Mouse (Mus musculus) heart, postnatal 0 days (tissue): Measurements from ENCODE around the gene Agbl4. TPM values are rescaled to one million over a fixed set of nuclear protein-coding genes. Genes with fewer than 3 reads are reported as not detected.

Source experiments
- ATAC-seq: fragments of 200-750 bp; cut with Nextera tagmentation; 2 replicates; pipeline ENCODE4 v1.8.0; 2017; ENCODE audit warnings: low read depth, moderate number of reproducible peaks, moderate library complexity; ENCODE audit not compliant: insufficient read depth
- DNase-seq: peaks from one replicate; pipeline ENCODE4 v3.0.0-alpha.2; 2016; ENCODE audit warnings: low spot score
- H3K27ac ChIP-seq: fragments of 300-500 bp; sonication (generic); 2 replicates; pipeline ENCODE4 v1.5.1; 2014; ENCODE audit warnings: low read depth, mild to moderate bottlenecking
- H3K27me3 ChIP-seq: fragments of 300-500 bp; sonication (generic); 2 replicates; pipeline ENCODE4 v1.6.1; 2014; ENCODE audit warnings: low read length, mixed read lengths; ENCODE audit not compliant: control insufficient read depth, insufficient read depth
- H3K36me3 ChIP-seq: fragments of 300-500 bp; sonication (generic); replicated peaks from 2 replicates; pipeline ENCODE4 v1.6.1; 2014; ENCODE audit warnings: low read length, mixed read lengths; ENCODE audit not compliant: control insufficient read depth, insufficient read depth
- H3K4me1 ChIP-seq: fragments of 300-500 bp; sonication (generic); 2 replicates; pipeline ENCODE4 v1.6.1; 2014; ENCODE audit warnings: antibody characterized with exemption; ENCODE audit not compliant: control insufficient read depth, insufficient read depth
- H3K4me2 ChIP-seq: fragments of 300-500 bp; sonication (generic); 2 replicates; pipeline ENCODE4 v1.6.1; 2014; ENCODE audit warnings: low read depth, mild to moderate bottlenecking, low read length, moderate library complexity
- H3K4me3 ChIP-seq: fragments of 300-500 bp; sonication (generic); 2 replicates; pipeline ENCODE4 v1.5.1; 2014; ENCODE audit warnings: low read depth, low read length
- H3K9ac ChIP-seq: fragments of 300-500 bp; sonication (generic); replicated peaks from 2 replicates; pipeline ENCODE4 v1.6.1; 2014; ENCODE audit warnings: low read depth, low read length, mixed read lengths
- H3K9me3 ChIP-seq: fragments of 300-500 bp; sonication (generic); replicated peaks from 2 replicates; pipeline ENCODE4 v1.6.1; 2016; ENCODE audit warnings: low read length; ENCODE audit not compliant: control insufficient read depth
- CTCF ChIP-seq: IDR thresholded peaks from 2 replicates; pipeline ENCODE4 v1.5.1; 2016; ENCODE audit warnings: antibody characterized with exemption, control low read depth, low read depth
- EP300 ChIP-seq: IDR thresholded peaks from 2 replicates; pipeline ENCODE4 v1.6.1; 2016; ENCODE audit warnings: antibody characterized with exemption, low read depth
- WGBS: fragments of 180-500 bp; shearing (Covaris S2); extraction: QIAGEN DNeasy Blood & Tissue Kit; methylation state at CpG from one replicate; pipeline ENCODE4 v1.1.7; 2014; 5-methylcytosine and 5-hydroxymethylcytosine counted together
- polyA plus RNA-seq: library from polyadenylated mRNA; unstranded; fragments of >200 nt; fragmentation: Nextera tagmentation; extraction: Ambion mirVana; gene quantifications from 2 replicates; pipeline ENCODE4 v1.2.1, GENCODE M21; 2015
- total RNA-seq: library from RNA; depleted of rRNA; stranded (reverse); fragments of >200 nt; gene quantifications from 2 replicates; pipeline ENCODE4 v1.2.3, GENCODE M21; 2014; ENCODE audit warnings: low replicate concordance; rRNA removed

Gene Agbl4
- total RNA-seq = 0.50 TPM in 1 of 2 replicates, not detected in the other
- polyA plus RNA-seq = 0.55 and 0.60 TPM in 2 replicates

GRCm38 (mm10) chr4:110397618-110398045 lies at the start of gene Agbl4:
Agbl4 (plus strand) TSS chr4:110397661.
- H3K9ac ChIP-seq = peak within 1 kb of the TSS; percentile 36; the same call in 1 of the 2 replicates
- H3K9me3 ChIP-seq = no peaks in the 10 kb centered on the region
- H3K36me3 ChIP-seq = no peaks in the 10 kb centered on the region
- no peak for TF ChIP-seq EP300
- TF ChIP-seq CTCF = no peak
- DNase-seq (peak; percentile 46), ATAC-seq (peak; percentile 83)
- H3K4me1 ChIP-seq = no peaks in the 10 kb centered on the region
- 1% methylated on average over 27 of the region's 27 CpGs for WGBS
- H3K4me3 ChIP-seq = peak within 1 kb of the TSS; percentile 53
- no peaks in the 10 kb centered on the region for H3K27me3 ChIP-seq
- H3K4me2 ChIP-seq = peak within 1 kb of the TSS; percentile 57
- no peak within 1 kb of the TSS for H3K27ac ChIP-seq

GRCm38 (mm10) chr4:110350856-110351177 lies 46.6 kb upstream of the Agbl4 start:
- Histone ChIP-seq H3K9ac (peak overlapping the region; percentile 52), H3K27me3 (no peaks in the 10 kb centered on the region), H3K4me3 (peak overlapping the region; percentile 74), H3K4me1 (no peaks in the 10 kb centered on the region), H3K9me3 (no peaks in the 10 kb centered on the region), H3K36me3 (no peaks in the 10 kb centered on the region), H3K4me2 (peak overlapping the region; percentile 94), H3K27ac (no peak overlapping the region)
- WGBS = 9% methylated on average over 6 of the region's 6 CpGs
- no peak; the same call in 1 of the 2 replicates for ATAC-seq
- no peak for DNase-seq
- TF ChIP-seq EP300 = no peak

- H3K4me2 ChIP-seq = peak within 1 kb of the TSS; percentile 94
- peak within 1 kb of the TSS; percentile 52; the same call in 1 of the 2 replicates for H3K27ac ChIP-seq
- WGBS = under 1% methylated on average over 73 of the region's 75 CpGs
- H3K36me3 ChIP-seq = no peaks in the 10 kb centered on the region
- H3K4me1 ChIP-seq = no peaks in the 10 kb centered on the region
- no peaks in the 10 kb centered on the region for H3K9me3 ChIP-seq
- peak within 1 kb of the TSS; percentile 74 for H3K4me3 ChIP-seq
- ATAC-seq = peak; percentile 87
- peak within 1 kb of the TSS; percentile 52 for H3K9ac ChIP-seq
- TF ChIP-seq EP300 (no peak), CTCF (peak; percentile 62)
- H3K27me3 ChIP-seq = no peaks in the 10 kb centered on the region
- peak; percentile 44 for DNase-seq
Measured at GRCm38 (mm10) chr4:110351178-110352000, 46.1 kb upstream of the Agbl4 start, which contains the start of gene Elavl4. Elavl4 (minus strand) TSS chr4:110351909.

- Histone ChIP-seq H3K4me2 (peak overlapping the region; percentile 94), H3K9me3 (no peaks in the 10 kb centered on the region), H3K9ac (peak overlapping the region; percentile 52), H3K4me3 (peak overlapping the region; percentile 74), H3K4me1 (no peaks in the 10 kb centered on the region), H3K27me3 (no peaks in the 10 kb centered on the region), H3K36me3 (no peaks in the 10 kb centered on the region), H3K27ac (no peak overlapping the region)
- whole genome bisulfite sequencing = 11% methylated on average over 5 of the region's 5 CpGs
- TF ChIP-seq EP300 (no peak), CTCF (no peak)
- DNase-seq = peak; percentile 36
- no peak for ATAC-seq
Measured at GRCm38 (mm10) chr4:110352001-110352369, 45.5 kb upstream of the Agbl4 start.

- H3K4me2 ChIP-seq = no peak overlapping the region
- no peaks in the 10 kb centered on the region for H3K9me3 ChIP-seq
- H3K36me3 ChIP-seq = no peaks in the 10 kb centered on the region
- 68% methylated on average over 2 of the region's 2 CpGs for WGBS
- no peaks in the 10 kb centered on the region for H3K27me3 ChIP-seq
- ATAC-seq (no peak), DNase-seq (no peak)
- no peaks in the 10 kb centered on the region for H3K4me1 ChIP-seq
- TF ChIP-seq EP300 (no peak), CTCF (no peak)
- H3K9ac ChIP-seq = no peak overlapping the region
- no peak overlapping the region for H3K27ac ChIP-seq
- H3K4me3 ChIP-seq = no peak overlapping the region
Measured at GRCm38 (mm10) chr4:110360568-110360967, 36.9 kb upstream of the Agbl4 start.
